Mouse (Mus musculus): Measurements from ENCODE around the gene Hypk. TPM values are rescaled to one million over a fixed set of nuclear protein-coding genes. Genes with fewer than 3 reads are reported as not detected.
"Not testable (repeated sequence)": the region's sequence is repeated elsewhere in the genome, so short reads cannot be mapped to it uniquely, and the experiment has no call there.

Gene Hypk
- total RNA-seq, 2 experiments from 2014 or later, result 21.0 to 21.7 TPM

- peak overlapping the region; percentile 100 for H3K27ac ChIP-seq
- H3K4me3 ChIP-seq, result peak overlapping the region; percentile 86
- DNase-seq, result peak; percentile 39
- intact Hi-C loops (cut with DNase I), result no loop called here
- TF ChIP-seq CTCF (IDR thresholded peaks at IDR 0.05), result no peak
Measured at GRCm38 (mm10) chr2:121450093-121450492, 3.0 kb upstream of the Hypk start.

- TF ChIP-seq CTCF (IDR thresholded peaks at IDR 0.05), result no peak
- no peak for DNase-seq
- peak overlapping the region; percentile 87 for H3K27ac ChIP-seq
- H3K4me3 ChIP-seq, result peak overlapping the region; percentile 49
- intact Hi-C loops (cut with DNase I), result no loop called here
Measured at GRCm38 (mm10) chr2:121452361-121452760, 729 bp upstream of the Hypk start.

- DNase-seq, result peak; percentile 22
- Histone ChIP-seq H3K27ac (peak overlapping the region; percentile 87), H3K4me3 (no peak overlapping the region)
- TF ChIP-seq CTCF (IDR thresholded peaks at IDR 0.05), result no peak
- intact Hi-C loops (cut with DNase I), result no loop called here
Measured at GRCm38 (mm10) chr2:121453917-121454316, 827 bp downstream of the Hypk start.

GRCm38 (mm10) chr2:121455534-121455933 lies 2.4 kb downstream of the Hypk start:
- intact Hi-C loops (cut with DNase I), result no loop called here
- no peak overlapping the region for H3K4me3 ChIP-seq
- H3K27ac ChIP-seq, result peak overlapping the region; percentile 21; the same call in 1 of the 2 replicates
- no peak for TF ChIP-seq CTCF (IDR thresholded peaks at IDR 0.05)
- peak; percentile 14 for DNase-seq

GRCm38 (mm10) chr2:121456692-121457642 lies 3.9 kb downstream of the Hypk start, which contains the start of gene Serinc4:
TSS of gene Serinc4 (minus strand) at chr2:121456781.
- Histone ChIP-seq H3K4me3 (peak within 1 kb of the TSS; percentile 78), H3K27ac (peak within 1 kb of the TSS; percentile 89)
- peak; percentile 88 for DNase-seq
- no peak for TF ChIP-seq CTCF (IDR thresholded peaks at IDR 0.05)
- intact Hi-C loops (cut with DNase I), result no loop called here

GRCm38 (mm10) chr2:121460071-121460470 lies 7.0 kb downstream of the Hypk start:
- intact Hi-C loops (cut with DNase I), result no loop called here
- H3K4me3 ChIP-seq, result no peak overlapping the region
- no peak for TF ChIP-seq CTCF (IDR thresholded peaks at IDR 0.05)

GRCm38 (mm10) chr2:121468982-121469381 lies 15.9 kb downstream of the Hypk start:
- intact Hi-C loops (cut with DNase I); DNase-seq; H3K4me3 ChIP-seq; H3K27ac ChIP-seq: not testable (repeated sequence)

More at GRCm38 (mm10) chr2:121460071-121460470, 7.0 kb downstream of the Hypk start:
- H3K27ac ChIP-seq, result peak overlapping the region; percentile 61
- DNase-seq, result no peak

- intact Hi-C loops (cut with DNase I); H3K27ac ChIP-seq; DNase-seq: not testable (repeated sequence)
- H3K4me3 ChIP-seq, result peak overlapping the region; percentile 84
Measured at GRCm38 (mm10) chr2:121472783-121473182, 19.7 kb downstream of the Hypk start.

GRCm38 (mm10) chr2:121473301-121474179 lies 20.4 kb downstream of the Hypk start, which contains the start of gene Mfap1b:
TSS of gene Mfap1b (minus strand) at chr2:121474067.
- Histone ChIP-seq H3K4me3 (peak within 1 kb of the TSS; percentile 84), H3K27ac (peak within 1 kb of the TSS; percentile 86)
- DNase-seq, result peak; percentile 83
- intact Hi-C loops (cut with DNase I), result not testable (repeated sequence)

- intact Hi-C loops (cut with DNase I), result no loop called here
- Histone ChIP-seq H3K27ac (peak overlapping the region; percentile 86), H3K4me3 (peak overlapping the region; percentile 84)
- TF ChIP-seq CTCF (IDR thresholded peaks at IDR 0.05), result no peak
- peak; percentile 43 for DNase-seq
Measured at GRCm38 (mm10) chr2:121474180-121474535, 21.1 kb downstream of the Hypk start.

GRCm38 (mm10) chr2:121475306-121475705 lies 22.2 kb downstream of the Hypk start:
- H3K4me3 ChIP-seq; intact Hi-C loops (cut with DNase I); DNase-seq; H3K27ac ChIP-seq: not testable (repeated sequence)

GRCm38 (mm10) chr2:121477491-121478266 lies 24.6 kb downstream of the Hypk start:
- no peak for TF ChIP-seq CTCF (IDR thresholded peaks at IDR 0.05)
- intact Hi-C loops (cut with DNase I), result no loop called here
- no peak overlapping the region for H3K4me3 ChIP-seq
- no peak for DNase-seq
- no peak overlapping the region for H3K27ac ChIP-seq

Data from gastrocnemius, adult 2 months (tissue).